Comparison of ENCODE assay signal across 25 mouse cellular contexts in the genomic region with DNA sequence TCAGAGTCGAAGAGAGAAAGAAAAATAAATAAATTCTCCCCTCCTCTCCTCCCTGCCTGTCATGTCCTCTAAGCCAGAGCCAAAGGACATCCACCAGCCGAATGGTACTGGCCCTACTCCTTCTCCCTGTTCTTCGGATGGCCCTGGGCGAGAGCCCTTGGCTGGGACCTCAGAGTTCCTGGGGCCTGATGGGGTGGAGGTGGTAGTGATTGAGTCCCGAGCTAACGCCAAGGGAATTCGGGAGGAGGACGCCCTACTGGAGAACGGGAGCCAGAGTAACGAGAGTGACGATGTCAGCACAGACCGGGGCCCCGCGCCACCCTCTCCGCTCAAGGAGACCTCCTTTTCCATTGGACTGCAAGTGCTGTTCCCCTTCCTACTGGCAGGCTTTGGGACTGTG. TPM values are rescaled to one million over a fixed set of nuclear protein-coding genes. Genes with fewer than 3 reads are reported as not detected.
A peak's percentile ranks its signal among the peaks of the same experiment; 100 is the strongest.
DNase-seq lines count a peak whose midpoint lies in the region; ATAC-seq lines count a peak whose summit lies in the region.
"Had no signal": no experiment of that assay in that cellular context is flagged by ENCODE, and none has a peak within 500 bp of the region (broad histone marks: within the 10 kb centered on the region; RNA-seq: fewer than 3 reads in every experiment).

No protein-coding gene starts in this region.

- 86% methylated on average over 15 of the region's 15 CpGs for WGBS in hindbrain, embryonic 15.5 days
- 91% methylated on average over 15 of the region's 15 CpGs for WGBS in hindbrain, embryonic 11.5 days
- WGBS in neural tube, embryonic 13.5 days = 85% methylated on average over 15 of the region's 15 CpGs

- H3K27me3 ChIP-seq in hindbrain, embryonic 15.5 days = no peaks in the 10 kb centered on the region
- no peaks in the 10 kb centered on the region for H3K27me3 ChIP-seq in hindbrain, embryonic 11.5 days (ENCODE audit: control insufficient read depth, insufficient read depth, low read length)
- H3K27me3 ChIP-seq in neural tube, embryonic 13.5 days = 0 out of 2 replicates have a peak, but pooled peaks cover 4% of the 10 kb centered on the region
- H3K27me3 ChIP-seq: heart, embryonic 15.5 days; hindbrain, embryonic 12.5 days; limb, embryonic 15.5 days had no signal

- H3K4me1 ChIP-seq in hindbrain, embryonic 15.5 days (replicated peaks) = peaks cover 46% of the 10 kb centered on the region
- 0 out of 2 replicates have a peak, but pooled peaks cover 3% of the 10 kb centered on the region for H3K4me1 ChIP-seq in hindbrain, embryonic 11.5 days (replicated peaks; ENCODE audit: control insufficient read depth, insufficient read depth, low read length)
- H3K4me1 ChIP-seq in neural tube, embryonic 13.5 days (replicated peaks) = peaks cover 56% of the 10 kb centered on the region

- intact Hi-C loops in heart, postnatal 25 days (cut with DNase I) = no loop called here

- H3K4me2 ChIP-seq in hindbrain, embryonic 15.5 days = peak overlapping the region; percentile 64; the same call in 1 of the 2 replicates
- H3K4me2 ChIP-seq in hindbrain, embryonic 11.5 days (replicated peaks; ENCODE audit: low read depth, low read length) = no peak overlapping the region
- peak overlapping the region; percentile 76 for H3K4me2 ChIP-seq in neural tube, embryonic 13.5 days
- H3K4me2 ChIP-seq: heart, embryonic 15.5 days; limb, embryonic 15.5 days; lung, embryonic 14.5 days had no signal

- no peak overlapping the region for H3K9ac ChIP-seq in hindbrain, embryonic 15.5 days
- no peak overlapping the region for H3K9ac ChIP-seq in hindbrain, embryonic 11.5 days (ENCODE audit: low read depth, low read length)
- 0 out of 2 replicates have a peak overlapping the region, but pooled peaks have one; percentile 41 for H3K9ac ChIP-seq in neural tube, embryonic 13.5 days
- H3K9ac ChIP-seq: heart, embryonic 15.5 days; hindbrain, embryonic 12.5 days; limb, embryonic 15.5 days; liver, embryonic 14.5 days; lung, embryonic 14.5 days had no signal

- H3K27ac ChIP-seq in hindbrain, embryonic 15.5 days (replicated peaks) = no peak overlapping the region
- no peak overlapping the region for H3K27ac ChIP-seq in hindbrain, embryonic 11.5 days (ENCODE audit: low read depth, low read length)
- H3K27ac ChIP-seq in neural tube, embryonic 13.5 days (replicated peaks) = no peak overlapping the region
- H3K27ac ChIP-seq: embryonic facial prominence, embryonic 10.5 days; heart, embryonic 15.5 days; hindbrain, embryonic 12.5 days; limb, embryonic 15.5 days; liver, embryonic 14.5 days had no signal

- H3K4me3 ChIP-seq in hindbrain, embryonic 15.5 days = no peak overlapping the region
- H3K4me3 ChIP-seq in hindbrain, embryonic 11.5 days (ENCODE audit: low read depth, low read length) = no peak overlapping the region
- H3K4me3 ChIP-seq in neural tube, embryonic 13.5 days = no peak overlapping the region
- H3K4me3 ChIP-seq: embryonic facial prominence, embryonic 10.5 days; heart, embryonic 15.5 days; hindbrain, embryonic 12.5 days; limb, embryonic 15.5 days had no signal

- H3K9me3 ChIP-seq in hindbrain, embryonic 15.5 days = no peaks in the 10 kb centered on the region
- no peaks in the 10 kb centered on the region for H3K9me3 ChIP-seq in hindbrain, embryonic 11.5 days (ENCODE audit: control insufficient read depth, low read length)
- no peaks in the 10 kb centered on the region for H3K9me3 ChIP-seq in neural tube, embryonic 13.5 days
- H3K9me3 ChIP-seq: embryonic facial prominence, embryonic 10.5 days; heart, embryonic 15.5 days; hindbrain, embryonic 12.5 days; limb, embryonic 15.5 days had no signal

- DNase-seq in heart, adult 11 months = peak; percentile 96
- no peak for DNase-seq in heart, postnatal 25 days (ENCODE audit: low spot score)
- no peak for DNase-seq in hindbrain, embryonic 11.5 days (ENCODE audit: low spot score)
- DNase-seq in neural tube, embryonic 10.5 days (ENCODE audit: extremely low spot score, low spot score) = no peak
- no peak for DNase-seq in ovary, postnatal 14 days (ENCODE audit: low spot score)
- DNase-seq: adrenal gland, postnatal 10 days; cerebellum, adult 18-20 months; kidney, adult 9 months; kidney, postnatal 14 days; lung, embryonic 14.5 days; lung, postnatal 4 days; midbrain, embryonic 14.5 days; thymus, adult 18-20 months; thymus, postnatal 4 days had no signal

- ATAC-seq in hindbrain, embryonic 15.5 days (ENCODE audit: low FRiP score, low read depth) = no peak
- ATAC-seq in hindbrain, embryonic 11.5 days (ENCODE audit: low FRiP score) = no peak
- ATAC-seq in neural tube, embryonic 13.5 days (ENCODE audit: low read depth) = no peak
- ATAC-seq: forebrain, embryonic 16.5 days; intestine, embryonic 16.5 days had no signal

- no peaks in the 10 kb centered on the region for H3K36me3 ChIP-seq in hindbrain, embryonic 15.5 days
- no peaks in the 10 kb centered on the region for H3K36me3 ChIP-seq in hindbrain, embryonic 11.5 days (ENCODE audit: control insufficient read depth, insufficient read depth, low read length)
- H3K36me3 ChIP-seq in neural tube, embryonic 13.5 days = peaks cover 11% of the 10 kb centered on the region
- H3K36me3 ChIP-seq: heart, embryonic 15.5 days had no signal

RNA-seq across cellular contexts. Expression of a gene that starts 3.3 kb away (rescaled TPM):
- total RNA-seq in heart, postnatal 25 days (2021) = 10 to 100 TPM; 52.4 to 61.4 TPM
- 18.9 and 24.7 TPM in 2 replicates for polyA plus RNA-seq in hindbrain, embryonic 15.5 days (2015; fragmentation: Nextera tagmentation; extraction: Ambion mirVana)
- 8.0 and 8.2 TPM in 2 replicates for polyA plus RNA-seq in hindbrain, embryonic 11.5 days (2014; fragmentation: Nextera tagmentation; extraction: Ambion mirVana)
- polyA plus RNA-seq in neural tube, embryonic 13.5 days (2015; fragmentation: Nextera tagmentation; extraction: Ambion mirVana) = 13.0 and 13.9 TPM in 2 replicates

RNA-seq across cellular contexts. Expression of a gene that starts 33.4 kb away (rescaled TPM):
- 1 to 10 TPM; 3.1 to 5.1 TPM for total RNA-seq in heart, postnatal 25 days (2021)
- 0.26 and 0.41 TPM in 2 replicates for polyA plus RNA-seq in hindbrain, embryonic 15.5 days (2015; fragmentation: Nextera tagmentation; extraction: Ambion mirVana)
- 0.43 and 1.5 TPM in 2 replicates for polyA plus RNA-seq in hindbrain, embryonic 11.5 days (2014; fragmentation: Nextera tagmentation; extraction: Ambion mirVana)
- 0.14 and 0.29 TPM in 2 replicates for polyA plus RNA-seq in neural tube, embryonic 13.5 days (2015; fragmentation: Nextera tagmentation; extraction: Ambion mirVana)
- total RNA-seq: common myeloid progenitor, adult 5-6 weeks; megakaryocyte-erythroid progenitor cell, adult 5-6 weeks had no signal

RNA-seq across cellular contexts. Expression of a gene that starts 36.5 kb away (rescaled TPM):
- total RNA-seq in heart, postnatal 25 days (2021) = 10 to 100 TPM; 11.8 to 12.8 TPM
- 7.0 and 10.3 TPM in 2 replicates for polyA plus RNA-seq in hindbrain, embryonic 15.5 days (2015; fragmentation: Nextera tagmentation; extraction: Ambion mirVana)
- 13.2 and 14.5 TPM in 2 replicates for polyA plus RNA-seq in hindbrain, embryonic 11.5 days (2014; fragmentation: Nextera tagmentation; extraction: Ambion mirVana)
- 10.5 and 11.4 TPM in 2 replicates for polyA plus RNA-seq in neural tube, embryonic 13.5 days (2015; fragmentation: Nextera tagmentation; extraction: Ambion mirVana)
